Mouse (Mus musculus): ENCODE data around the gene Dnah7c. TPM values are rescaled to one million over a fixed set of nuclear protein-coding genes. Genes with fewer than 3 reads are reported as not detected.

The Dnah7c gene
- total and polyA plus RNA-seq, 2 experiments from 2014 or later = 0.03 TPM; not detected in 1

DNA sequence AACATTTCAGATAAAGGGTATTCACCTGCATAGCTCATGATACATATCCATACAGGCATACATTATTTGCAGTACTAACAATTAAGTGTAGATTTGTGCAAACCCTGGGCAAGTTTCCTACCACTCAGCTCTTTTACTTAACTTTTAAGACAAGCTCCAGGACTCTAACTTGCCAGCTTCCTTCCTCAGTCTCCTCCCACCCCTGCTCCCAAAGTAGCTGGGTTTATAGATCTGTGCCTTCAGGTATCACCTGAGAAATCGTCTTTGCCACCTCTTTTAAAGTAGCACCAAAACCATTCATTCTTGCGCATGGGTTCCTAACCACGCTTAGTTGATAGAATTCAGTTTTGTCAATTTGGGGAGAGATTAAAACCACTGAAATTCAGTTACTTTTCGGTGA, 426.2 kb downstream of the Dnah7c start:
- Histone ChIP-seq H3K9me3 (replicated peaks; ENCODE audit: control insufficient read depth, low read length) (no peaks in the 10 kb centered on the region), H3K27ac (ENCODE audit: low read depth) (peak overlapping the region; percentile 7; the same call in 1 of the 2 replicates), H3K9ac (replicated peaks; ENCODE audit: low read depth, low read length) (no peak overlapping the region), H3K27me3 (ENCODE audit: control insufficient read depth, insufficient read depth, low read length) (no peaks in the 10 kb centered on the region), H3K4me2 (ENCODE audit: low read depth, low read length) (peak overlapping the region; percentile 91; the same call in 1 of the 2 replicates), H3K4me3 (ENCODE audit: low read depth, low read length) (no peak overlapping the region), H3K4me1 (ENCODE audit: control insufficient read depth, insufficient read depth) (peaks cover 13% of the 10 kb centered on the region; the same call in 1 of the 2 replicates), H3K36me3 (replicated peaks; ENCODE audit: control insufficient read depth, insufficient read depth, low read length) (no peaks in the 10 kb centered on the region)
- TF ChIP-seq CTCF (IDR thresholded peaks at IDR 0.05; ENCODE audit: low read depth) (no peak), EP300 (IDR thresholded peaks at IDR 0.05; ENCODE audit: low read depth) (no peak)
- DNase-seq (ENCODE audit: low spot score) (no peak), ATAC-seq (ENCODE audit: insufficient read depth, low read depth) (no peak)
- WGBS = 68% methylated on average over 4 of the region's 4 CpGs

- no peaks in the 10 kb centered on the region for H3K9me3 ChIP-seq (replicated peaks; ENCODE audit: control insufficient read depth, low read length)
- H3K27ac ChIP-seq (ENCODE audit: low read depth) = peak overlapping the region; percentile 100
- ATAC-seq (ENCODE audit: insufficient read depth, low read depth) (no peak), DNase-seq (ENCODE audit: low spot score) (no peak)
- H3K36me3 ChIP-seq (replicated peaks; ENCODE audit: control insufficient read depth, insufficient read depth, low read length) = no peaks in the 10 kb centered on the region
- TF ChIP-seq CTCF (IDR thresholded peaks at IDR 0.05; ENCODE audit: low read depth) (no peak), EP300 (IDR thresholded peaks at IDR 0.05; ENCODE audit: low read depth) (no peak)
- H3K9ac ChIP-seq (replicated peaks; ENCODE audit: low read depth, low read length) = peak overlapping the region; percentile 99
- H3K4me3 ChIP-seq (ENCODE audit: low read depth, low read length) = peak overlapping the region; percentile 99
- 4% methylated on average over 4 of the region's 4 CpGs for WGBS
- H3K4me2 ChIP-seq (ENCODE audit: low read depth, low read length) = peak overlapping the region; percentile 91
- H3K4me1 ChIP-seq (ENCODE audit: control insufficient read depth, insufficient read depth) = peaks cover 13% of the 10 kb centered on the region; the same call in 1 of the 2 replicates
- H3K27me3 ChIP-seq (ENCODE audit: control insufficient read depth, insufficient read depth, low read length) = no peaks in the 10 kb centered on the region
Measured at GRCm38 (mm10) chr1:46852216-46852599, 426.8 kb downstream of the Dnah7c start.

GRCm38 (mm10) chr1:46852600-46853272, 427.3 kb downstream of the Dnah7c start:
- under 1% methylated on average over 67 of the region's 75 CpGs for WGBS
- Histone ChIP-seq H3K9ac (replicated peaks; ENCODE audit: low read depth, low read length) (peak overlapping the region; percentile 99), H3K27ac (ENCODE audit: low read depth) (peak overlapping the region; percentile 100), H3K4me3 (ENCODE audit: low read depth, low read length) (peak overlapping the region; percentile 99), H3K27me3 (ENCODE audit: control insufficient read depth, insufficient read depth, low read length) (no peaks in the 10 kb centered on the region), H3K9me3 (replicated peaks; ENCODE audit: control insufficient read depth, low read length) (no peaks in the 10 kb centered on the region), H3K36me3 (replicated peaks; ENCODE audit: control insufficient read depth, insufficient read depth, low read length) (no peaks in the 10 kb centered on the region), H3K4me1 (ENCODE audit: control insufficient read depth, insufficient read depth) (peaks cover 13% of the 10 kb centered on the region; the same call in 1 of the 2 replicates), H3K4me2 (ENCODE audit: low read depth, low read length) (peak overlapping the region; percentile 91)
- TF ChIP-seq CTCF (IDR thresholded peaks at IDR 0.05; ENCODE audit: low read depth) (no peak), EP300 (IDR thresholded peaks at IDR 0.05; ENCODE audit: low read depth) (no peak; the same call in 1 of the 2 replicates)
- DNase-seq (ENCODE audit: low spot score) = peak; percentile 67
- ATAC-seq (ENCODE audit: insufficient read depth, low read depth) = peak; percentile 43

- Histone ChIP-seq H3K4me1 (ENCODE audit: control insufficient read depth, insufficient read depth) (peaks cover 13% of the 10 kb centered on the region; the same call in 1 of the 2 replicates), H3K9me3 (replicated peaks; ENCODE audit: control insufficient read depth, low read length) (no peaks in the 10 kb centered on the region), H3K9ac (replicated peaks; ENCODE audit: low read depth, low read length) (peak overlapping the region; percentile 99), H3K36me3 (replicated peaks; ENCODE audit: control insufficient read depth, insufficient read depth, low read length) (no peaks in the 10 kb centered on the region), H3K4me3 (ENCODE audit: low read depth, low read length) (peak overlapping the region; percentile 99), H3K4me2 (ENCODE audit: low read depth, low read length) (peak overlapping the region; percentile 91), H3K27me3 (ENCODE audit: control insufficient read depth, insufficient read depth, low read length) (no peaks in the 10 kb centered on the region), H3K27ac (ENCODE audit: low read depth) (peak overlapping the region; percentile 100)
- WGBS = under 1% methylated on average over 85 of the region's 86 CpGs
- DNase-seq (ENCODE audit: low spot score) = peak; percentile 97
- TF ChIP-seq EP300 (IDR thresholded peaks at IDR 0.05; ENCODE audit: low read depth) (0 out of 2 replicates have a peak, but pooled peaks have one; percentile 46), CTCF (IDR thresholded peaks at IDR 0.05; ENCODE audit: low read depth) (peak; percentile 15; the same call in 1 of the 2 replicates)
- peak; percentile 93 for ATAC-seq (ENCODE audit: insufficient read depth, low read depth)
Measured at GRCm38 (mm10) chr1:46853317-46854035, 428.1 kb downstream of the Dnah7c start.

- peaks cover 13% of the 10 kb centered on the region; the same call in 1 of the 2 replicates for H3K4me1 ChIP-seq (ENCODE audit: control insufficient read depth, insufficient read depth)
- H3K36me3 ChIP-seq (replicated peaks; ENCODE audit: control insufficient read depth, insufficient read depth, low read length) = no peaks in the 10 kb centered on the region
- no peaks in the 10 kb centered on the region for H3K9me3 ChIP-seq (replicated peaks; ENCODE audit: control insufficient read depth, low read length)
- ATAC-seq (ENCODE audit: insufficient read depth, low read depth) (peak; percentile 66), DNase-seq (ENCODE audit: low spot score) (peak; percentile 90)
- no peaks in the 10 kb centered on the region for H3K27me3 ChIP-seq (ENCODE audit: control insufficient read depth, insufficient read depth, low read length)
- peak overlapping the region; percentile 69 for H3K9ac ChIP-seq (replicated peaks; ENCODE audit: low read depth, low read length)
- peak overlapping the region; percentile 69 for H3K4me2 ChIP-seq (ENCODE audit: low read depth, low read length)
- peak overlapping the region; percentile 99 for H3K4me3 ChIP-seq (ENCODE audit: low read depth, low read length)
- 26% methylated on average over 18 of the region's 18 CpGs for WGBS
- TF ChIP-seq EP300 (IDR thresholded peaks at IDR 0.05; ENCODE audit: low read depth) (0 out of 2 replicates have a peak, but pooled peaks have one; percentile 38), CTCF (IDR thresholded peaks at IDR 0.05; ENCODE audit: low read depth) (no peak)
- H3K27ac ChIP-seq (ENCODE audit: low read depth) = peak overlapping the region; percentile 100
Measured at GRCm38 (mm10) chr1:46854036-46854900, 428.9 kb downstream of the Dnah7c start.

All from heart, postnatal 0 days (tissue).